Mouse (Mus musculus) kidney, embryonic 16.5 days (tissue): Measurements from ENCODE around the gene Ptprm. TPM values are rescaled to one million over a fixed set of nuclear protein-coding genes. Genes with fewer than 3 reads are reported as not detected.

Source experiments
- ATAC-seq: fragments of 200-750 bp; cut with Nextera tagmentation; 2 replicates; pipeline ENCODE4 v1.8.0; 2017; ENCODE audit warnings: moderate TSS enrichment; ENCODE audit not compliant: low FRiP score, low TSS enrichment
- H3K27ac ChIP-seq: fragments of 300-500 bp; sonication (generic); 2 replicates; pipeline ENCODE4 v1.5.1; 2014; ENCODE audit warnings: low read length
- H3K27me3 ChIP-seq: fragments of 300-500 bp; sonication (generic); 2 replicates; pipeline ENCODE4 v1.6.1; 2014; ENCODE audit warnings: low read length, control low read depth, mixed read lengths; ENCODE audit not compliant: insufficient read depth
- H3K36me3 ChIP-seq: fragments of 300-500 bp; sonication (generic); 2 replicates; pipeline ENCODE4 v1.6.1; 2014; ENCODE audit warnings: low read length, control low read depth, mixed read lengths; ENCODE audit not compliant: insufficient read depth
- H3K4me1 ChIP-seq: fragments of 300-500 bp; sonication (generic); 2 replicates; pipeline ENCODE4 v1.6.1; 2014; ENCODE audit warnings: low read length, control low read depth, mixed read lengths; ENCODE audit not compliant: insufficient read depth
- H3K4me2 ChIP-seq: fragments of 300-500 bp; sonication (generic); replicated peaks from 2 replicates; pipeline ENCODE4 v1.6.1; 2014; ENCODE audit warnings: low read depth, low read length
- H3K4me3 ChIP-seq: fragments of 300-500 bp; sonication (generic); 2 replicates; pipeline ENCODE4 v1.5.1; 2014; ENCODE audit warnings: mild to moderate bottlenecking, low read length
- H3K9ac ChIP-seq: fragments of 300-500 bp; sonication (generic); replicated peaks from 2 replicates; pipeline ENCODE4 v1.6.1; 2014; ENCODE audit warnings: low read length
- H3K9me3 ChIP-seq: fragments of 300-500 bp; sonication (generic); 2 replicates; pipeline ENCODE4 v1.6.1; 2016; ENCODE audit warnings: low read length, control low read depth
- WGBS: fragments of 180-500 bp; shearing (Covaris S2); extraction: QIAGEN DNeasy Blood & Tissue Kit; methylation state at CpG from one replicate; pipeline ENCODE4 v1.1.7; 2014; 5-methylcytosine and 5-hydroxymethylcytosine counted together
- polyA plus RNA-seq: library from polyadenylated mRNA; unstranded; fragments of >200 nt; fragmentation: Nextera tagmentation; extraction: Ambion mirVana; gene quantifications from 2 replicates; pipeline ENCODE4 v1.2.1, GENCODE M21; 2015

Ptprm gene
- polyA plus RNA-seq, 1 experiment from 2014 or later, result 17.3 TPM

DNA sequence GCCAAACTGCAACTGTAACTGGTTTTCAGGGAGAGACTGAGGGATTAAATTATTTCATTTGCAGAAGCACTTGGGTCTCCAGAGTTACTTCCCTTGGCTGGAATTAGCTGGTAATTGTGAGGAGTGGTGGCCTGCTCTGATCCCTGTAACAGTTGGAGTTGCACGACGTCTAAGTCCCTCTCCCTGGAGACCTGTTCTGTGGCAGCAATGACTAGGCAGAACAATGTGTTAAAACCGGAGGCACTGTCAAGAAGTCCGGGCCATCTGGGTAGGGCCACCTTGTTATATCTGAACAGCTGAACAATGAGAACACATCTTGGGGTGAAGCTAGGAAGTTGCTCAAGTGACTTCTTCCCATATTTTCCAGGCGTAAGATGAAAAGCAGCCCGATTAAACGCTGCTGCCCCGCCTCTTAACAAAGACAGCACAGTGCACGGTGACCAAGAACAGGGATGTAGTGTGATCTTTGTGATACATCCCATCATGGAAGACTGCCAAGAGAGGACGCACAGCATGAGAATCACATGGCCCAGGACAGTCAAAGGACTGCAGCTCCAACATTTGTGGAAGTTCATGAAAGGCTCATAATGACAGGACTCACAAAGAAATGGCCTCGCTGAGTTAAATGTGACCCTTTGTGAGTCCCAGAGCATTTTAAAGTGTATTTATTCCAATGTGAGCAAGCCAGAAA, 301.5 kb downstream of the Ptprm start:
- Histone ChIP-seq H3K9me3 (no peaks in the 10 kb centered on the region), H3K4me1 (no peaks in the 10 kb centered on the region), H3K27me3 (no peaks in the 10 kb centered on the region), H3K4me2 (no peak overlapping the region), H3K9ac (no peak overlapping the region), H3K4me3 (no peak overlapping the region), H3K36me3 (no peaks in the 10 kb centered on the region), H3K27ac (no peak overlapping the region)
- ATAC-seq, result no peak
- 79% methylated on average over 11 of the region's 11 CpGs for WGBS

DNA sequence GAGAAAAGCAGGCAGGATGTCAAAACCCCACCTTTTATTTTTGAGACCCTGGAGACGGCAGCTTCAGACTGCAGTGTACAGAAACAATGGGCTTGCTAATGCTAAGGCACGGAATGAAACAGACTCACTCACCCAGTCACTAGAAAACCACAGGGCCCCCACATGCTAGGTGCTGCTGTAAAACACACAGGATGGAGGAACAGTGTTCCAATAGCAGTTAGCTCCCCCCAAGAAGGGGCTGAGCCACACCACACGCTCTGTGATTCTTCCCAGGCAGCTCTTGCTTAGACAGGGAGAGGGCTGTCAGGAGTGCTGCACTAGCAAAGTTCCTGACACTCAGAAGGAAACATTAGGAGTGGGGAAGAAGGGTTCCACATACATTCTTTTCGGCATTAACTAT, 306.6 kb downstream of the Ptprm start:
- Histone ChIP-seq H3K27me3 (no peaks in the 10 kb centered on the region), H3K4me2 (no peak overlapping the region), H3K4me1 (no peaks in the 10 kb centered on the region), H3K27ac (no peak overlapping the region), H3K9me3 (no peaks in the 10 kb centered on the region), H3K36me3 (no peaks in the 10 kb centered on the region), H3K9ac (no peak overlapping the region), H3K4me3 (no peak overlapping the region)
- WGBS, result 73% methylated on average over 4 of the region's 4 CpGs
- ATAC-seq, result no peak

DNA sequence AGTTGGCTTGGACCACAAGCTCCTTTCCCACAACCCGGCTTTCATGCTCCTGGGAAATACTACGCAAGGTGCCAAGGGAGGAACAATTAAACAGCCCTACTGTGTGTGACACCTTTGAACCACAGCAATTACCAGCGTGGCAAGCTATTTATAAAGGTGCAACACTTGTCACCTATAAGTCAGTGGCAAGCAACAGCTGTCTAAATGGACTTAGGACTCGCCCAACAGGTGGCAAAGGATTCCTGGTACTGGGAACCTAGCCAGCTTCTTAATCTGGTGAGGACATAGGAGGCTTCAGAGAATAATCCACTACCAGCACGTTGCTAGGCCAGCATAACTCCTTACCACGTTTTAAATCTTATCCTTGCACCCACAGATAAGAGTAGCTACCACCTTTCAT, 315.7 kb downstream of the Ptprm start:
- Histone ChIP-seq H3K4me3 (no peak overlapping the region), H3K9ac (no peak overlapping the region), H3K9me3 (no peaks in the 10 kb centered on the region), H3K27me3 (no peaks in the 10 kb centered on the region), H3K4me1 (no peaks in the 10 kb centered on the region), H3K27ac (no peak overlapping the region), H3K36me3 (peaks cover 9% of the 10 kb centered on the region), H3K4me2 (no peak overlapping the region)
- 61% methylated on average over 6 of the region's 6 CpGs for WGBS
- no peak for ATAC-seq

DNA sequence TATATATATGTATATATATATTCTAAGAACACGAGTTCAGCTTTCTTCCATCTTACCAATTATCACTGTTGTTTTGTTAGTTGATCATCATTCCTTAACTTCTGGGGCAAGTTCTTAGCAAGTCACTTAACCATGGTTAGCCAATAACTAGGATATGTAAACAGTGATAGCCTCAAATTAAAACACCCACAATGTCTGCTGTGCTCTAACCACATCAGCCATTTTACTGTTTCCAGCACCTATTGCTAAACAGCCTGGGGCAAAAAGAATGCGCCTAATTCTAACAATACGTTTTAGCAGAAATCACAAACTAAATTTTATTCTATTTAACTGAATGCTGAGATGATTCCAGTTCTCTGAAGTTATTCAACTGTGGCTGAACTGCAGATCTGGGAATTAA, 320.7 kb downstream of the Ptprm start:
- no peaks in the 10 kb centered on the region for H3K9me3 ChIP-seq
- H3K4me3 ChIP-seq, result no peak overlapping the region
- WGBS, result 82% methylated on average over 3 of the region's 3 CpGs
- no peak for ATAC-seq
- no peak overlapping the region for H3K27ac ChIP-seq
- H3K4me2 ChIP-seq, result no peak overlapping the region
- peaks cover 6% of the 10 kb centered on the region for H3K36me3 ChIP-seq
- no peaks in the 10 kb centered on the region for H3K27me3 ChIP-seq
- H3K9ac ChIP-seq, result no peak overlapping the region
- peaks cover 7% of the 10 kb centered on the region; the same call in 1 of the 2 replicates for H3K4me1 ChIP-seq

DNA sequence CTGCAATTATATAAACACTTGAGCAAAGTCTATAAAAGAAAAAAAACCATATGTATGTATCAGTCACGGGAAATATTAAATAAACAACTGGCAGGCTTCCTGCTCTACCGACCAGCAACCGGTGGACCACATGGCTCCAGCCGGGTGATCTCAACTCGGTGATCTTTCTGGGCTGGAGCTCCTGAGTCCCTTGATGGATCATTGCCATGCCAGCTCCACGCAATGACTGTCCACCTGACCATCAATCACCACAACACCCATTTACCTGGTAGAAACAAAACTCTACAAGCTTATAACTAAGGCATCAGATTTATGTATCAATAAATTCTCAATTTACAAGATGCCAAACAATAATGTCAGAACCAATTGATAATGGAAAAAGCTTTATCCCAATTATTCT, 322.2 kb downstream of the Ptprm start:
- Histone ChIP-seq H3K4me1 (peaks cover 7% of the 10 kb centered on the region; the same call in 1 of the 2 replicates), H3K27ac (no peak overlapping the region), H3K9me3 (no peaks in the 10 kb centered on the region), H3K4me2 (no peak overlapping the region), H3K9ac (no peak overlapping the region), H3K27me3 (no peaks in the 10 kb centered on the region), H3K36me3 (peaks cover 2% of the 10 kb centered on the region), H3K4me3 (no peak overlapping the region)
- no peak for ATAC-seq
- WGBS, result 88% methylated on average over 6 of the region's 6 CpGs

DNA sequence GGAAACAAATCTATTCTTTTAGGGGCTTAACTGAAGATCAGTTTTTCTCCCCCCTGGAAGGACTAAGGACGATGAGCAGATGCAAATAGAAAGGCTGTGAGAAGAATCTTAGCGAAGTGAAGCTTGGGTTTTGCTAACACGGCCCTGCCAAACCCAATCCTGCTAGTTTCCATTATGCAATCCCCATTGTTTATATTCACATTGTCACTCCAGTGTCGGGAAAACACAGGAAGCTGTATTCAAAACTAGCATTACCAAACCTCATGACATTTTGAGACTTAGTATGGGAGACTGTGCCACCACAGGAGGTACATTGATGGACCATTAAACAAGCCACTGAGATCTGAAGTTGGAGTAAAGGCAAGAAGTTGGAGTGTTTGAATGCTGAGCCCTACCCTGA, 322.9 kb downstream of the Ptprm start:
- no peak for ATAC-seq

DNA sequence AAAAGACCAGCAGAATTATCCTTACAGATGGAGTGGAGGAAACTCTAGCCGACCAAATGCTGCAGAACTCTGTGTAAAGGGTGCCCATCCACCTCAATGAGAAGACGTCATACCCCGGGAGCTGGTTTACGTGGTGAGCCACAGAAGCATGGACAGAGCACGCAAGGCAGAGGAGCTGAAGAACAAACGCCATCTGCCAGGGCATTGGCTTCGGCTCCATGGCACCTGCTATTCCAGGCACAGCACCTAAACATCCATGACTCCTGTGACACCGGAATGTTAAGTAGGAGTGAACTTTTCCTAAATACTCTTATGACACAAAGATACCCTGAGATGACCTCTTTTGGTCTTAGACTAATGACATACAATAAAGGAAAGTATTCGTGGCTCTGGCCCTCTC, 327.0 kb downstream of the Ptprm start:
- Histone ChIP-seq H3K27me3 (no peaks in the 10 kb centered on the region), H3K27ac (no peak overlapping the region), H3K4me2 (no peak overlapping the region), H3K9me3 (no peaks in the 10 kb centered on the region), H3K9ac (no peak overlapping the region), H3K36me3 (no peaks in the 10 kb centered on the region), H3K4me3 (no peak overlapping the region), H3K4me1 (no peaks in the 10 kb centered on the region; the same call in 1 of the 2 replicates)
- WGBS, result 89% methylated on average over 9 of the region's 9 CpGs
- no peak for ATAC-seq

More for the DNA sequence above, 322.9 kb downstream of the Ptprm start:
- 70% methylated on average over 4 of the region's 4 CpGs for WGBS
- no peak overlapping the region for H3K27ac ChIP-seq
- no peak overlapping the region for H3K9ac ChIP-seq
- H3K4me1 ChIP-seq, result peaks cover 7% of the 10 kb centered on the region; the same call in 1 of the 2 replicates
- H3K9me3 ChIP-seq, result no peaks in the 10 kb centered on the region
- no peaks in the 10 kb centered on the region for H3K27me3 ChIP-seq
- no peak overlapping the region for H3K4me3 ChIP-seq
- no peak overlapping the region for H3K4me2 ChIP-seq
- no peaks in the 10 kb centered on the region for H3K36me3 ChIP-seq

DNA sequence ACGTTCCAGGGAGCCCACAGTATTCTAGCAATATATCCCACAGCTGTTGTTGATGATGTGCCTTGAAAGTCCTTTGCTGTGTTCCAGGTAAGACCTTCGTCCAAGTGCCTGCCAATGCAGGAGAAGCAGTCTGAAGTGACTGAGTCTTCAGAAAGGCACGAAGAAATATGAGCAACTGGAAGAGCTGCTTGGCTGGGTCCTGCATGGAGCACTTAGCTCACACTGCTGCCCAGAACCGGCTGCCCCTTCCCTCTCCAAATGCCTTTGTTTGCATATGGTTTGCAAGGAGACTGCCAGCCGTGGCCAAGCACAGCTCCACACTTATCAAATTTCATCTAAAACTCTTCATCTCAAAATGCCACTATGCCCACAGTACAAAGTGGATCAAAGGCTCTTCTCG, 337.8 kb downstream of the Ptprm start:
- WGBS, result 58% methylated on average over 6 of the region's 6 CpGs

DNA sequence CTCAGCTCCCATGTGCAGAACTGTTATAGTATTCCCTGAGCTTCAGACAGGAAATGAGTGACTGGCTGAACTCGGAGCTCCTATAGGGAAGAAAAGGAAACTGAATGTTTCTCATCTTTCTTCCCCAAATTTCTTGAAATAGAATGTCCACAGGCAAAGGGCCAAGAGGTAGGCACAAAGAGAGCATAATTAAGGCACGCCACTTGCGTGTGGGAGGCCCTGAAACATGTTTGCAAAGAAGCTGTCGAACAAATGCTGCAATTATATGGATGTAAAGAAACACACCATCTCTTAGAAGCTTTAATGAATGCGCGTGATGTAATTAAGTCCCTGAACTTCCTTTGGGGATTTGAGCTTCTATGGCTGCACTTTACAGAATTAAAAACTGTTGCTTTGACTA, 341.0 kb downstream of the Ptprm start:
- no peaks in the 10 kb centered on the region for H3K36me3 ChIP-seq
- H3K27ac ChIP-seq, result no peak overlapping the region
- 0 out of 2 replicates have a peak, but pooled peaks cover 3% of the 10 kb centered on the region for H3K4me1 ChIP-seq
- H3K4me3 ChIP-seq, result no peak overlapping the region
- 83% methylated on average over 6 of the region's 6 CpGs for WGBS
- ATAC-seq, result no peak
- H3K27me3 ChIP-seq, result no peaks in the 10 kb centered on the region
- no peaks in the 10 kb centered on the region for H3K9me3 ChIP-seq
- no peak overlapping the region for H3K4me2 ChIP-seq
- no peak overlapping the region for H3K9ac ChIP-seq

More for the DNA sequence above, 337.8 kb downstream of the Ptprm start:
- Histone ChIP-seq H3K4me1 (0 out of 2 replicates have a peak, but pooled peaks cover 3% of the 10 kb centered on the region), H3K27me3 (no peaks in the 10 kb centered on the region), H3K9me3 (no peaks in the 10 kb centered on the region), H3K36me3 (no peaks in the 10 kb centered on the region), H3K9ac (no peak overlapping the region), H3K4me3 (no peak overlapping the region), H3K27ac (no peak overlapping the region), H3K4me2 (no peak overlapping the region)
- no peak for ATAC-seq

DNA sequence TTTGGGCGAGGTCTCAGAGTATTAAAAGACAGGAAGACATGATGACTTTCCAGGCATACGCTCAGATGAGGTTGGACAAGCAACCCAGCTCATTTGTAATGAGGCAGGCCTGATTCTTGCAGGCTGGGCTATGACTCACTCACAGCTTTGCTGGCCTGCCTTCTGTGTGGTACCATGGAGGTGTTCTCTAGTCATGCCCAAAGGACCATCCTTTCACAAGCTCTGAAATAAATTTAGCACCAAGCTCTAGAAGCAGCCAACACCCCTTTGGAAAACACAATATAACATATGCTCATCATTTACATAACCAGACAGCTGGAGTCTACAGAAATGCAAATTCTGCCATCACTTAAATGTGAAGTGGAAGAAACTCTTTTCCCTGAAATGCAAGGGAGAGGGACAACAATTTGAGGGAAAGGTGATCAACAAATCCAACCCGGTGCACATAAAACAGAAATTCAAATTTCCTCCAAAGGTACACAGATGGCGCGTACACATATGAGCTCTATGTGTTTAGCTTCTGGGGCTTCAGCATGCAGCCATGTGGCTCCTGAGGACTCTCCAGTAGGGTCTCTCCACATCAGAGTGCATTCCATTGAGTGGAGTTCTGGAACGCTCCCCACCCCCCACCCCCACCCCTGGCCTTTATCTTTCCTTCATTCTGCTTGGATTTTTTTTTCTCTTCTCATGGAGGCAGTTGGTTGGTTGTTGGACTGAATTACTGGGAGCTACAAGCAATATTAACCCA, 342.2 kb downstream of the Ptprm start:
- H3K4me3 ChIP-seq, result no peak overlapping the region
- H3K4me1 ChIP-seq, result 0 out of 2 replicates have a peak, but pooled peaks cover 3% of the 10 kb centered on the region
- 94% methylated on average over 6 of the region's 6 CpGs for WGBS
- H3K36me3 ChIP-seq, result no peaks in the 10 kb centered on the region
- H3K27ac ChIP-seq, result no peak overlapping the region
- H3K4me2 ChIP-seq, result no peak overlapping the region
- H3K27me3 ChIP-seq, result no peaks in the 10 kb centered on the region
- no peak overlapping the region for H3K9ac ChIP-seq
- no peak for ATAC-seq
- H3K9me3 ChIP-seq, result no peaks in the 10 kb centered on the region
